Mouse (Mus musculus) lung, postnatal 0 days (tissue): ENCODE measurements around the gene Fam178b.

Source experiments
- CTCF ChIP-seq: IDR thresholded peaks from 2 replicates; pipeline ENCODE4 v1.5.1; 2016; ENCODE audit warnings: antibody characterized with exemption, mild to moderate bottlenecking
- EP300 ChIP-seq: IDR thresholded peaks from 2 replicates; pipeline ENCODE4 v1.6.1; 2016; ENCODE audit warnings: antibody characterized with exemption, mild to moderate bottlenecking, control low read depth

GRCm38 (mm10) chr1:36602271-36602670 is 80.7 kb downstream of the Fam178b start:
- TF ChIP-seq CTCF, result no peak
- no peak for TF ChIP-seq EP300
